Mouse (Mus musculus): Measurements from ENCODE around the gene Park7. TPM values are rescaled to one million over a fixed set of nuclear protein-coding genes. Genes with fewer than 3 reads are reported as not detected.
A peak's percentile ranks its signal among the peaks of the same experiment; 100 is the strongest.
"Not testable (repeated sequence)": the region's sequence is repeated elsewhere in the genome, so short reads cannot be mapped to it uniquely, and the experiment has no call there.

Gene Park7
- total RNA-seq, 2 experiments from 2014 or later: 279 to 299 TPM

DNA sequence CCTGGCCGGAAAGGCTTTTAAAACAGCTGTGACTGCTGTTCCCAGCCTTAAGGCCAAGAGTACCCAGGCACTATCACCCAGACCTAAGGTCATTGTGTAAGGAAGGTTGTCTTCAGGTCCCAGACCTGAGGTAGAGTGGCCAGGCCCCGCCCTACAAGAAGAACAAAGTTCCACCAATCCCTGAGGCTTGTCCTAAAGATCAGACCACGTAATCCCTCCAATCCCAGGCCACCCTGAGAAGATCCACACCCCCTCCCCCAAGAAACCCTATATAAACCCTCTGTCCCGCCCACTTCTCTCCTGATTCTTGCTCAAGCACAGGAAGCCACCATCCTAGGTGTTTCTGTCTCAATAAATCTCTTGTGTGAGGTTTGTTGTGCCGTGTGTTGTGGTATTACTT lies 33.9 kb downstream of the Park7 start:
- no peak for DNase-seq (ENCODE audit: low spot score in 2 of 2)

DNA sequence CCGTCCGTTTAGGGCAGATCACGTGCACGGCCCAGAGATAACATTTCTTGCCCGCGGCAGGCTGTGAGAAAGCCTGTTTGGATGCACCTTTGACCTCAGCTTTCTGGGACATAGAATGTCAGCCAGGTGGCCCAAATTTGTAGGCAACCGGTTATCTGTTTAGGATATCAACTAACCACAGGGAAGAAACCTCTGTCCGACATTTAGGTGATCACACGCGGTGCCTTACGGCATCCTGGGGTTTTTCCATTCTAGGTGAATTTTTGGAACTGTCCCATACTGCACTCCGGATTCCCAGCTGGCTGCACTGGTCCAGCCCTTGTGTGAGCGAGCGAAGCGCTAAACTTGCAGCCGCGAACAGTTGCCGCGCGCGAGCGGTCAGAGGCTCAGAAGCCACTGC lies 34.6 kb downstream of the Park7 start:
- DNase-seq (ENCODE audit: low spot score in 2 of 2): no peak

DNA sequence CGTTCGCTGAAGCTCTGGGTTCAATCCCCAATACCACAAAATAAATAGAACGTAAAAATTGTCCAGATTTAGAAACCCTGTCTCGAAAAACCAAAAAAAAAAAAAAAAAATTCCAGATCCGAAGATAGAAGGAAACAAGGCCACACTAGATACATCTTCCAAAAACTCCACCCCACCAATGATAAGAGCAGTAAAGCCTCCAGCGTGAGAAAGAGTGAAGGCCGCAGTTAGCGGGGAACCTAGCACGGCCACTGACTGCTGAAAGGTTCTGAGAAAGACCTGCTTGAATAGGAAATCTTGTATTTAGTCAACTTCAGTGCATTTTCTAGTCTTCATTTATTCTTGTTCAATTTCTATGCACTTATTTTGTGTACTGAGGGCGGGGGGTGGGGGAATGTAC lies 38.8 kb downstream of the Park7 start:
- DNase-seq (ENCODE audit: low spot score in 2 of 2): no peak

DNA sequence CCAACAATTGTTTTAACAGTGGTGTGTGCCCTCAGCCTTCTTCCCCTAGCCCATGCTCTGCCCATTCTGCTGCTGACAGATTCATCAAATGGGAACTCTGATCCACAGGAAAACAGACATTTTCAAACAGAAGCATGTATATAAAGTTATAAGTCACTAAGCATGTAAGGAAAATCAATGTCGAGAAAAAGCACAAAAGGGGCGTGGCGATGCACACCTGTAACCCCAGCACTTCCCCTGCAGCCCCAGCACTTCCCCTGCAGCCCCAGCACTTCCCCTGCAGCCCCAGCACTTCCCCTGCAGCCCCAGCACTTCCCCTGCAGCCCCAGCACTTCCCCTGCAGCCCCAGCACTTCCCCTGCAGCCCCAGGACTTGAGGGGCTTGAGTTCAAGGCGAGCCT lies 39.8 kb downstream of the Park7 start:
- DNase-seq (ENCODE audit: low spot score in 2 of 2): not testable (repeated sequence)

DNA sequence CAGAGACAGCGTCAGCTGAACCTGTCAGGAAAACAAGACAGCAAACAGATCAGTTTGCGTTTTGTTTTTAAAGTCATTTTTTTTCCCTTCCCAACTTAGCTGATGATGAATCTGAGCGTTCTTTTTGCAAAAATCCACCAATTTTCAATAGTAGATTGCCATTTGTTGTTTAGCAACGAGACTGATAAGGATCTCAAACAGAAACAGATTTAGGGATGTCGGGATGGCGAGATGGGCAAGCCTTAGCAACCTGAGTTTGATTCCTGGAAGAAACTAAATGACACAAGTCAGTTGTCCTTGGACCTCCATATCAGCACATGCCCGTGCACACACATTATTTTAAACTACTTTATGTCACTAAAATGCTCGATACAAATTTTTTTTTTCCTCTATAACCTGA lies 41.6 kb downstream of the Park7 start:
- no peak for DNase-seq (ENCODE audit: low spot score in 2 of 2)

DNA sequence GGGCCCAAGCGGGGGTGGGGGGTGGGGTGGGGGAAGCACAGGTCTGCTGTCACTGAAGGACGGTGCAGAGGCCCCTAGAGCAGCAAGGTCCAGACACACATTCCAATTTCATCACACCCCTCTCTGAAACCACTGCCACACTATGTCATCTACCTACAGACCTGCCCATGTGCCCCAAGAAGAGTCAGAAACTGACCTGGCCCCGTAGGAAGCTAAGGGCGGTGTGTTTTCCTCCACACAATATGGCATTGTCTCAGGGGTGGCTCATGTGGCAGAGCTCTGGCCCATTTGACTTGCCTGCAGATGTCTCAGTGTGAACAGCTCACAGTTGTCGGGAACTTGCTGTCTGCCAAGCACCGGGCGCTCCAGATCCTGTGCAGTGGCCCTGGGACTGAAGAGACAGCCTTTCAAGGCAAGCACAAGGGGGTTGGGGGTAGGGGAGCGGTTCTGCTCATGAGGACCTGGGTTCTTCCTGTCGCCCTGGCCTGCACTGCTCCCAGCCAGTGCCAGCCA lies 42.0 kb downstream of the Park7 start:
- DNase-seq (ENCODE audit: low spot score in 2 of 2): peak; percentile 36 to 39

DNA sequence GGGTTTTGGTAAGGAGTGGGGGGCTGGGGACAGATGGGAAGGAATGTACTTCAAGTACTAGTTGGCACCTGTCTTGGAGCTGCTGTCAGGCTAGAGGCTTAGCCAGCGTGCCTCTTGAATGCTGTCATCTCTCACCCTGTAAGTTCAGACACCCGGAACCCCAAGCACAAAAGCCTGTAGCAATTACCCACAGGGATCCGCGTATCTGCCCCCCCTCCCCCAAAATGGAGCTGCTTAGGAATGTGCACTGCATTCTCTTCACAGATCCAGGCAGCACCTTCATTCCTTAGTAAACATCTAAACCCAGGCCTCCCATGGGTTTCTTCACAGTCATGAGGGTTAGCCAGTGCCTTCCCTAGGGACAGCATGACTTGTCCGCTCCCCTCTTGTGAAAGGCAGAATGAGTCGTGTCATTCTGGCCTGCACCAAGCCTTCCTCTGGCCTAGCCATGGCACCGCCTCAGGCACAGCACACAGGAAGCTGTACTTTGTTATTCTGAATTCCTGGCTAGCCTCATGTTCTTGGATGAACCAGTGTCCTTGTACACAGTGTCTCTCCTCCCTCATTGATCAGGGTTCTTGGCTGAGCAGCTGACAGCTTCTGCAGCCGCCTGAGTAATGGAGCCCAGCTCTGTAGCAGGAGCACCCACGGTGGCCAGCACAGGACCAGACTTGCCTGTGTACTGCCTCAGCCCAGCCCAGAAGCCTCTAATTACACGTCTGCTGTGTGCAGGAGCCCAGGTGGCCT lies 42.7 kb downstream of the Park7 start:
- DNase-seq (ENCODE audit: low spot score in 2 of 2): peak; percentile 51 to 52

DNA sequence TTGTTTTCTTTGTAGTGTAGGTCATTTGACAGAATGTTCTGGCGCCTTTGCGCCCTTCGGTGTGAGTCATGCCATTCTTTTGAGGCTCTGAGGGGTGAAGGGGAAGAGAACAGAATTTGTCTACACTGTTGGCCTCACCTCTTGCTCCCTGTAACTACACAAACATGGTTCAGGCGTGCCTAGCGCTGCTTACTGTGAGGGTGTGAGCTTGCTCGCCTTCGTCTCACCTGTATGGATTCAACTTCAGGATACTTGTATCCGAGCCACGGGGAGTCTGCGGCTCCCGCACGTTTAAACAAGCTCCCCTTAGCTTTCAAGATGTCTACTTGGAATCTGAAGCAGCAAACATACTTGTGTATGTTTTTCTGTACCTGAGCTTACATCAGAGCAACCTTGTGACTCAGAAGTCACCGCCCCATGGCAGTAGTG lies 43.3 kb downstream of the Park7 start:
- DNase-seq (ENCODE audit: low spot score in 2 of 2): peak in 1 of 2 experiments; percentile 15

DNA sequence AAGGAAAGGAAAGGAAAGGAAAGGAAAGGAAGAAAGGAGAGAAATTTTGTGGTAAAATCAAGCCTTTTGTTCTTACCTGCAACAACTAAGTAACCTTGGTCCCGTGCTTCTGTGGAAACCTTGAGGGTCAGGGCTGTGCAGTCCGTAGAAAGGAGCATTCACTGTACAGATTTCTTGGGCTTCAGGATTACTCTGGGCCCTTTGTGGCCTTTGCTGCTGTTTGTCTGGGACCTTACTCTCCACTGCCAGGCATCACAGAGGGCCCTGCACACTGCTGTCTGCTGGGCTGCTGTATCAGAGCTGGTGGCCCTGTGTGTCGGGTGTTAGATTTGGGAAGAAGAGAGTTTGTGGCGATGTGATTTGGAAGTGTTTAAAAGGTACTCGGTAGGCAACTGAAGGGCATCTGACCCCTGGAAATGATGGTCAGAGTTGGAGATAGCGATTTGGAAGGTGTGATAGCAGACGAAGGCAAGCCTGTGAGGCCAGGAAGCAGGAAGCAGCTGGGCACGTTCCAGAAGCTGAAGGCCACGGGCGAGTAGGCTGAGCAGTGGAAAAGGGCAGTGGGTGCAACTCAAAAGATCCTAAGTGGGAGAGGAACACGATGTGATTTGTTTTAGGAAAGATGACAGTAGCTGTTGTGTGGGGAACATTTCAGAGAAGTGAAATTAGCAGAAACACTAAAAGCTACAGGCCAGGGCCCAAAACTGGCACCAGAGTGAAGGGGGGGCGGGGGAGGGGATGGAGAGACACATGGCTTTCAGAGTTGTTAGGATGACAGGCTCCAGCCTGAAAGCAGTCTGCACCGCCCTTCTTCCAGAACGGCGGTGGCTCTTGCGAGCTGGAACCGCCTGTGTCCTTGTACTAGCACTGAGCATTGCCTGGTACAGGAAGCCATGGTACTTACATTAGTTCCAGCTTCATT lies 44.7 kb downstream of the Park7 start:
- DNase-seq (ENCODE audit: low spot score in 2 of 2): peak; percentile 44 to 47

DNA sequence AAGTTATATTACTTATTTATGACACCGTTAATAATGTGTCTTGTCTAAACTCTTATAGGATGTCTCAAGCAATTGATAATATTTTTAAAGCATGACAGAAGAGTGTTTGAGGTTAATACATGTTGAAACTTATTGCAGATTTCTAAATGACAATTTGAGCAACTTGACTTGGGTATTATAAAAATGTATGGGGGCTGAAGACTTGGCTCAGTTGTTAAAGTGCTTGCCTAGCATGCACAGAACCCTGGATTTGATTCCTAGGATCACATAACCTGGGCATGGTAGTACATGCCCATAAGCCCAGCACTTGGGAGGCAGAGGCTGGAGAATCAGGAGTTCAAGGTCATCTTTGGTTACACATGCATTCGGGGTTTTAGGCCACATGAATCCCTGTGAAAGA lies 45.4 kb downstream of the Park7 start:
- DNase-seq (ENCODE audit: low spot score in 2 of 2): no peak

DNA sequence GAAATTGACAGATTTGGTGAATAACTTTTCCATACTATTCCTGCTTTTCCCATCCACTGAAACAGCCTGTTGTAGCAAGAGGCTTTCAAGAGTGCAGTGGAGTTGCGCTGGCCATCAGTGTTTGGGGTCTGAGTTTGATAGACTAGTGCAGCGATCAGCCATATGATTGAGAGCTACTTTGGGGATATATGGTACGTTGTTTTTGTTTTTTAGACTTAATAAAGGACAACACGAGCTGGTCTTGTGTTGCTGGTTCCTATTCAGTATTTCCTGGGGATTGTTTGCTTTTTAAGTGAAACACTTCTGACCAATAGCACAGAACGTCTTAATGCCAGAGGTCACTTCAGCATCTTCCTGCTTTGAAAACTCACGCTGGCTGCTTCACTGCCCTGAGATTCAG lies 46.1 kb downstream of the Park7 start:
- DNase-seq (ENCODE audit: low spot score in 2 of 2): no peak

DNA sequence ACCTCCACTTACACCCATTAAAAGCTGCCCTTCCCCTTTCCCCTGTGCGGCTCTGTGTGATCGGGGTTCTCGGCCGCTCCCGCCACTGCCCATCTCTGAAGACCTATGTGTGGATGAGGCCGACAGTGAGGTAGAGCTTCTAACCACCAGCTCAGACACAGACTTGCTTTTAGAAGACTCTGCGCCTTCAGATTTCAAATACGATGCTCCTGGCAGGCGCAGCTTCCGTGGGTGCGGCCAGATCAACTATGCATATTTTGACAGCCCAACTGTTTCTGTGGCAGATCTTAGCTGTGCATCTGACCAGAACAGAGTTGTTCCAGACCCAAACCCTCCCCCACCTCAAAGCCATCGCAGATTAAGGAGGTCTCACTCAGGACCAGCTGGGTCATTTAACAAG lies 47.7 kb downstream of the Park7 start:
- no peak for DNase-seq (ENCODE audit: low spot score in 2 of 2)

DNA sequence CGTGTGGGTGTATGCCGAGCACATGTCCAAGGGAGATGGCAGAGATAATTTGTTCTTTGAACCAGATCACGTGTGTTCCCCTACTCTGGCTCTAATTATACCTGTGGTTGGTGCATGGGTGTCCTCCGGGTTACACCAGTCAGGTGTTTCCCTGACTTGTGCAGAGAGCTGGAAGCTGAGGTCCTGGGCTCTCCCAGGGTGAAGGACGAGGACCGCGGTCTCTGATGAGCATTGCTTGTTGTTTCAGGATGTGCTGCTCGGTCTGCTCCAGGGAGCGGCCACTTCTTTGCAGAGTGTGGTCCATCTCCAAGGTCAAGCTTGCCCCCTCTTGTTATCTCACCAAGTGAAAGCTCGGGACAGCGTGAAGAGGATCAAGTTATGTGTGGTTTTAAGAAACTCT lies 48.2 kb downstream of the Park7 start:
- DNase-seq (ENCODE audit: low spot score in 2 of 2): no peak

DNA sequence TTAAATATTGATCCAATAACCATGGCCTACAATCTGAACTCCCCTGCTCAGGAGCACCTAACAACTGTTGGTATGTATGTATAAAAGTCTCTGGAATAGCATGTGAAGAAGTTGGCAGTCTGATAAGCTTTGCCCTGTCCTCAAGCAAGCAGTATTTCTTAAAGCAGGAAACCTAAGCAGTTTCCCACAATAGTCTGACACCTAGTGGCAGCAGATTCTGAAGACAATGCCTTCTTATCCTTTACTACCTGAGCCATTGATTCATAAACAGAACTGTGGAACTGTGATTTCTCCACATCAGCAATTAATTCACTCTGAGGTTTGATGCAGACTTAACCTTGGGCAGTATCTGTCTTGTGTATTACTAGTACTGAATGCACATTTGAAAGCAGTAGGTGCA lies 48.9 kb downstream of the Park7 start:
- DNase-seq (ENCODE audit: low spot score in 2 of 2): no peak

DNA sequence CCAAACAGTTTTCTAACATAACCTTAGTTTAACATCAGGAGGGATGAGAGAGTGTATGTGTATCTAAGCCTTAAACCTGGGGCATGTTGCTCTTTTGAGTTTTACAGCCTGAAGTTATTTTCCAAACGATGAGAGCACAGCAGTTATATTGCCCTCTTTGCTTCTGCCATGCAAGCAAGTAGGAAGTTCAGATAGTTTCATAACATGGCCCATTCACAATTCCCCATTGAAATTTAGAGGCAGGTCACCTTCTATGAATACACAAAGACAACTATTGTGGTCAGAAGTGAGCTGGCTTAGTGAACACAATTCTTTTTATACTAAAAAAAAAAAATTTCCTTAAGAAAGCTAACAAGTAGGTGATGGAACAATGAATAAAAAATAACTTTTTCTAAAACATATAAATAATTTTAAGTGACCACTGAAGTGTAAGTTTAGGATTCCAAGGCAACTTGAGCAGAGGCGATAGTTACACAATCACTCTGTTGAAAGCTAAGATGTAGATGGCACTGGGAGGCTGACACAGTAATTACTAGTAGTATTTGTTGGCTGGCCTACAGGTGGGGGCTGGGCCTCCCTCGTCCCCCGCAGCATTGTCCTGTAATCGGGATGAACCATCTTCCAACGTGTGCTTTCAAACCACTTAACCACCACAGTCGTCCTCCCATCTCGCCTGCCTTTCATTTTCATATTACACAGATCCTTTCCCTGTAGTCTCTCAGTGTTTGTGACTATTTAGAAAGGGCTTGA lies 51.4 kb downstream of the Park7 start:
- DNase-seq (ENCODE audit: low spot score in 2 of 2): no peak

DNA sequence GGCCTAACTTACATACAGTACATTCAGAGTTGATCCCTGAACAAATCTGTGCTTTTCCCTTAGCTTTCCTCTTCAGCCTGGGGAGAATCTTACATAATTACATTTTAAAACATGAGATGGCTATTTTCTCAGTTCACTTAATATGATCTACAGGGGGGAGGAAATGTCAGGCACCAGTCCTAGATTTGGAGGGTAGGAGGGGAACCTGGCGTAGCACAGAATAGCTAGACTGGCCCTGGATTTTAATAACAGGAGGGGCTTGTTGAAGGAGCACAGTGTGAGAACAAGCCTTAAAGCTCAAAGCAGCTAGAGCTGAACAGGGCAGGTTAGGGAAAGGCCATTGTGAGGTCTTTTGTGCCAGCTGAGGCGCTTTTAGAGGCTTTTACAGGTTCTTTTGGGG lies 53.1 kb downstream of the Park7 start:
- no peak for DNase-seq (ENCODE audit: low spot score in 2 of 2)

DNA sequence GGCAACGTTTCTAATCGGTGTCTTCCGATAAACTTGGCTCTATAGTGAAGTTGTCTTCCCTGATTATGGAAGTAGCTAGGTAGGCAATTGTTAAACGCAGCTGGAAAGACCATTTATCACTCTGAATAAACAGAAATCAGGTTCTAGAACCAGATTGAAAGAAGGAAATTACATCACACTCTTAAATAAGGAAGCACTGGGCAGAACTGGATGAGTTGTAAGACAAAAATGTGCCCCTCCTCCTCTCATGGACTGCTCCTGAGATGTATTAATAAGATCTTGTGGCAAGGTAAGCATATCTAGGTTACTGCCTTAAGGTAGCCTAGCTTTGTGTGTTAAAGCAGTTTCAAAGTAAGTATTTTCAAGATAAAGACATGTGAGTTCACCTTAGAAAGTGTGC lies 53.7 kb downstream of the Park7 start:
- no peak for DNase-seq (ENCODE audit: low spot score in 2 of 2)

DNA sequence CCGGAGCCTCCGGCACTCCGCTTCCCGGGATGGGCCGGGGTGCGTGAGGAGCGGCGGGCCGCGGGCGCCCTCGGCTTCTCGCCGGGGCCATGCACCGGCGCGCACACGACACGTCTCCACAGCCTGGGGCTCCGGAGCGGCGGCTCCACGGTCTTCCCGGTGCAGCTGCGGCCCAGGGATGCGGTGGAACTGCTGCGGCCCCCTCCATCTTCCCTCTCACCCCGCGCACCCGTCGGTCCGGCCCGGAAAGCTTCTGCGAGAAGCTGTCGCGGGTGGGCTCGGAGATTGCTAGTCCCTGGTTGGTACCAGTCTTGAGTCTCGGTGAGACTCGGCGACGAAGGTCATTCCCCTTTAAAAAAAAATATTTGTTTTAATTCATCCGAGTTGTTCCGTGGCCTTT lies 58.9 kb downstream of the Park7 start:
- no peak for DNase-seq (ENCODE audit: low spot score in 2 of 2)

DNA sequence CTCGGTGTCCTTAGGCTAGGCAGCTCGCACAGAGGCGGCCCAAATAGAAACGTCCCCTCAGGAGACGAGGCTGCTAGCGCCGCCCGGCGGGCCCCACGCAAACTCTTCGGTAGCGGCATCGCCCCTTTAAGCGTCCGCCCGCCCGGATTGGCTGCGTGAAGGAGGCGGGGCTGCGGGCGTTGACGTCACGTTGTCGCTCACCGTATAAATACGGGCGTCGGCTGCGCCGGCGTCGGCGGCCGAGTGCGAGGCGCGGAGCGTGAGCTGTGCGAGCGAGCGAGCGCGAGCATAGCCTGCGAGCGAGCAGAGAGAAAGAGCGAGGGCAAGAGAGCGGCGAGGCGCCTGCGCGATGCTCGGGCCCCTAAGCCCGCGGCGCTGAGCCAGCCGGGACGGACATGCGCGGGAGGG lies 59.4 kb downstream of the Park7 start:
- peak; percentile 97 to 99 for DNase-seq (ENCODE audit: low spot score in 2 of 2)

DNA sequence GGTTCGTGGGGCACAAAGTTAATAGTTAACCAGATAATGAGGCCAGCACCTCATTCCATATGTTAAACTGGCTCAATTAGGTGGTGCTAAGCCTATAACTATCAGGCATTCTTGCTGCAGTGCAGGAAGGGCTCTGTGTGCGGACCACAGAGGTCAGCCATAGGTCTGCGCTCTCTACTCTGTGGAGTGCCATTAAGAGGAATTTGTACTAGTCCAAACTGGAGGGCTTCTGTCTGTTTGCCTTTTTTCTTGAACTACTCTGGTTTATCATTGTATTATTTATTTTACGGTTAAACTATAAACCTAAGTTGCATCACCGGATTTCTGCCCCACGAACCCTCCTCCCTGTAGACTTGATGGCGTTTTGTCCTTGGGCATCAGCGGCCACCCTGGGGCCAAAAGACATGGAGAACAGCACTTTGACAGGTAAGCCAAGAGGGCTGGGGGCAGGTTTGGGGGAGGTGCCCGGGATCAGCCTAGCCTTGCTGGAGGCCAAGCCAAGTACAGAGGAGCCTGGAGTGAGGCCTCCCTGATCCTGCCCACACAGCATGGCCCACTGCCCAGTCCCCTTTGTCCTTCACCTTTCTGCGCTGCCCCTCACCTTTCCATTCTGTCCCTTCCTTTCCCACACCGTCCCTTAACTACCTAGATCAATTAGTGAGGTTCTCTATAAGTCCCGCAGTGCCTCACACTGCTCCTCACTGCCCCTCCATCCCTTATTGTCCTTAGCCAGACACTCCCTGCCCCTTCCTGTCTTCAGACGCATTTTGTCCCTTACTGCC lies 60.4 kb downstream of the Park7 start, which contains the start of gene Errfi1:
Errfi1 (plus strand) TSS at position 240 of the 782 bp plus-strand sequence.
- DNase-seq (ENCODE audit: low spot score in 2 of 2): no peak

Measured in adrenal gland, adult 18-20 months (tissue).